Mouse (Mus musculus) MEL (cell line): ENCODE measurements around the gene Pvrig. TPM values are rescaled to one million over a fixed set of nuclear protein-coding genes. Genes with fewer than 3 reads are reported as not detected.

Experiments used
- DNase-seq: peaks from one replicate; pipeline ENCODE4 v3.0.0; 2011; ENCODE audit warnings: low read depth, low spot score
- H3K27ac ChIP-seq: 2 replicates; pipeline ENCODE4 v1.5.1; 2012; ENCODE audit warnings: low read depth, mild to moderate bottlenecking, control low read depth, low read length, moderate library complexity; ENCODE audit not compliant: control insufficient read depth
- H3K27me3 ChIP-seq, 2 experiments: fragments of 150-350 bp in 1 of 2; sonication (generic) in 1 of 2; 2 replicates each; pipeline ENCODE4 v1.6.1; 2012; ENCODE audit warnings: low read length in 2 of 2, mild to moderate bottlenecking in 2 of 2, improper control_type of control experiment in 1 of 2, moderate library complexity in 1 of 2; ENCODE audit not compliant: insufficient read depth in 2 of 2, control insufficient read depth in 1 of 2
- H3K36me3 ChIP-seq, 2 experiments: 2 replicates each; pipeline ENCODE4 v1.6.1; 2012 to 2014; ENCODE audit warnings: low read length in 2 of 2, improper control_type of control experiment in 1 of 2, inconsistent platforms in 1 of 2, mild to moderate bottlenecking in 1 of 2; ENCODE audit not compliant: insufficient read depth in 2 of 2, control insufficient read depth in 1 of 2
- H3K4me1 ChIP-seq, 2 experiments: fragments of 150-350 bp in 1 of 2; sonication (generic) in 1 of 2; 2 replicates each; pipeline ENCODE4 v1.6.1; 2012; ENCODE audit warnings: low read length in 2 of 2, improper control_type of control experiment in 1 of 2, mild to moderate bottlenecking in 1 of 2; ENCODE audit not compliant: insufficient read depth in 2 of 2, control insufficient read depth in 1 of 2
- H3K4me3 ChIP-seq, 2 experiments: fragments of 150-350 bp in 1 of 2; sonication (generic) in 1 of 2; 2 replicates each; pipeline ENCODE4 v1.5.1; 2012; ENCODE audit warnings: low read depth in 2 of 2, low read length in 2 of 2, mild to moderate bottlenecking in 2 of 2, moderate library complexity in 2 of 2, control low read depth in 1 of 2, improper control_type of control experiment in 1 of 2; ENCODE audit not compliant: control insufficient read depth in 1 of 2, insufficient read depth in 1 of 2
- H3K79me2 ChIP-seq: 2 replicates; pipeline ENCODE4 v1.6.1; 2012; ENCODE audit warnings: mild to moderate bottlenecking, low read length, moderate library complexity; ENCODE audit not compliant: control insufficient read depth, poor library complexity, insufficient read depth
- H3K9ac ChIP-seq: 2 replicates; pipeline ENCODE4 v1.6.1; 2012; ENCODE audit warnings: low read depth, mild to moderate bottlenecking, control low read depth, low read length, moderate library complexity; ENCODE audit not compliant: control insufficient read depth, poor library complexity, severe bottlenecking
- H3K9me3 ChIP-seq: fragments of 150-350 bp; sonication (generic); replicated peaks from 2 replicates; pipeline ENCODE4 v1.6.1; 2012; ENCODE audit warnings: mild to moderate bottlenecking, low read length, improper control_type of control experiment, moderate library complexity; ENCODE audit not compliant: insufficient read depth
- BHLHE40 ChIP-seq: IDR thresholded peaks from 2 replicates; pipeline ENCODE4 v1.6.1; 2012; ENCODE audit warnings: low read depth, mild to moderate bottlenecking, inconsistent platforms, low read length, improper control_type of control experiment, borderline replicate concordance
- CHD1 ChIP-seq: IDR thresholded peaks from 2 replicates; pipeline ENCODE4 v1.6.1; 2012; ENCODE audit warnings: low read depth, mild to moderate bottlenecking, inconsistent platforms, low read length, improper control_type of control experiment
- CTCF ChIP-seq, 3 experiments: IDR thresholded peaks in 2 of 3; conservative IDR thresholded peaks in 1 of 3; 2 replicates each; pipeline ENCODE4 v1.5.1; 2011 to 2012; ENCODE audit warnings: low read length in 3 of 3, low read depth in 2 of 3, mild to moderate bottlenecking in 2 of 3, improper control_type of control experiment in 1 of 3, inconsistent platforms in 1 of 3, mixed read lengths in 1 of 3, moderate library complexity in 1 of 3; ENCODE audit not compliant: control insufficient read depth in 1 of 3, insufficient read depth in 1 of 3, poor library complexity in 1 of 3, severe bottlenecking in 1 of 3
- E2F4 ChIP-seq: IDR thresholded peaks from 2 replicates; pipeline ENCODE4 v1.6.1; 2011; ENCODE audit warnings: low read depth, low read length, improper control_type of control experiment, borderline replicate concordance
- ELF1 ChIP-seq: IDR thresholded peaks from 2 replicates; pipeline ENCODE4 v1.6.1; 2014; ENCODE audit warnings: low read depth, mild to moderate bottlenecking, inconsistent platforms, low read length, improper control_type of control experiment, moderate library complexity
- EP300 ChIP-seq, 2 experiments: IDR thresholded peaks; 2 replicates each; pipeline ENCODE4 v1.6.1; 2011; ENCODE audit warnings: improper control_type of control experiment in 2 of 2, low read length in 2 of 2, low read depth in 1 of 2, mild to moderate bottlenecking in 1 of 2
- GATA1 ChIP-seq: IDR thresholded peaks from 2 replicates; pipeline ENCODE4 v1.6.1; 2011; ENCODE audit warnings: low read depth, low read length, improper control_type of control experiment
- JUND ChIP-seq: IDR thresholded peaks from 2 replicates; pipeline ENCODE4 v1.6.1; 2011; ENCODE audit warnings: low read depth, mild to moderate bottlenecking, improper control_type of control experiment, low read length
- KAT2A ChIP-seq: conservative IDR thresholded peaks from 2 replicates; pipeline ENCODE4 v1.6.1; 2012; ENCODE audit warnings: low read depth, low read length, improper control_type of control experiment, inconsistent platforms
- MAFK ChIP-seq: IDR thresholded peaks from 2 replicates; pipeline ENCODE4 v1.6.1; 2011; ENCODE audit warnings: low read depth, mild to moderate bottlenecking, low read length, improper control_type of control experiment, borderline replicate concordance
- MEF2A ChIP-seq: IDR thresholded peaks from 2 replicates; pipeline ENCODE4 v1.6.1; 2014; ENCODE audit warnings: low read depth, mild to moderate bottlenecking, inconsistent platforms, low read length, improper control_type of control experiment; ENCODE audit not compliant: poor library complexity, insufficient replicate concordance, severe bottlenecking; ENCODE audit errors: extremely low read depth
- MXI1 ChIP-seq: IDR thresholded peaks from 2 replicates; pipeline ENCODE4 v1.6.1; 2011; ENCODE audit warnings: mild to moderate bottlenecking, low read depth, low read length, improper control_type of control experiment
- MYB ChIP-seq: IDR thresholded peaks from 2 replicates; pipeline ENCODE4 v1.6.1; 2011; ENCODE audit warnings: mild to moderate bottlenecking, low read depth, low read length, improper control_type of control experiment
- MYC ChIP-seq: IDR thresholded peaks from 2 replicates; pipeline ENCODE4 v1.6.1; 2011; ENCODE audit warnings: low read depth, mild to moderate bottlenecking, low read length, improper control_type of control experiment, moderate library complexity
- NRF1 ChIP-seq: IDR thresholded peaks from 2 replicates; pipeline ENCODE4 v1.6.1; 2014; ENCODE audit warnings: low read depth, mild to moderate bottlenecking, inconsistent platforms, low read length, improper control_type of control experiment, moderate library complexity; ENCODE audit not compliant: poor library complexity, insufficient read depth, severe bottlenecking
- POLR2AphosphoS5 ChIP-seq: IDR thresholded peaks from 2 replicates; pipeline ENCODE4 v1.6.1; 2012; ENCODE audit warnings: low read depth, borderline replicate concordance, mild to moderate bottlenecking, inconsistent platforms, low read length, moderate library complexity, mixed read lengths
- RAD21 ChIP-seq: IDR thresholded peaks from 2 replicates; pipeline ENCODE4 v1.6.1; 2011; ENCODE audit warnings: mild to moderate bottlenecking, low read depth, low read length, improper control_type of control experiment
- RCOR1 ChIP-seq: IDR thresholded peaks from 2 replicates; pipeline ENCODE4 v1.6.1; 2012; ENCODE audit warnings: low read depth, mild to moderate bottlenecking, inconsistent platforms, low read length, improper control_type of control experiment
- SIN3A ChIP-seq: IDR thresholded peaks from 2 replicates; pipeline ENCODE4 v1.6.1; 2012; ENCODE audit warnings: low read length, improper control_type of control experiment, inconsistent platforms
- TAL1 ChIP-seq: IDR thresholded peaks from 2 replicates; pipeline ENCODE4 v1.6.1; 2012; ENCODE audit warnings: mild to moderate bottlenecking, inconsistent platforms, low read length, moderate library complexity, mixed read lengths
- TCF12 ChIP-seq: IDR thresholded peaks from 2 replicates; pipeline ENCODE4 v1.6.1; 2014; ENCODE audit warnings: low read depth, mild to moderate bottlenecking, inconsistent platforms, low read length, improper control_type of control experiment, moderate library complexity
- UBTF ChIP-seq: IDR thresholded peaks from 2 replicates; pipeline ENCODE4 v1.6.1; 2012; ENCODE audit warnings: low read depth, mild to moderate bottlenecking, inconsistent platforms, low read length, improper control_type of control experiment, moderate library complexity, borderline replicate concordance; ENCODE audit not compliant: insufficient read depth
- USF1 ChIP-seq: IDR thresholded peaks from 2 replicates; pipeline ENCODE4 v1.6.1; 2014; ENCODE audit warnings: low read depth, mild to moderate bottlenecking, inconsistent platforms, low read length, improper control_type of control experiment, moderate library complexity
- USF2 ChIP-seq, 2 experiments: IDR thresholded peaks; 2 replicates each; pipeline ENCODE4 v1.6.1; 2011 to 2012; ENCODE audit warnings: improper control_type of control experiment in 2 of 2, low read length in 2 of 2, borderline replicate concordance in 1 of 2, inconsistent platforms in 1 of 2, low read depth in 1 of 2, mild to moderate bottlenecking in 1 of 2; ENCODE audit not compliant: insufficient read depth in 1 of 2
- polyA plus RNA-seq, 2 experiments: library from polyadenylated mRNA; stranded (reverse) in 1 of 2; unstranded in 1 of 2; fragments of >175 nt in 1 of 2; fragments of >200 nt in 1 of 2; gene quantifications; 2 replicates each; pipeline versions ENCODE4 v1.2.1 to v1.2.4; 2012; ENCODE audit warnings: low replicate concordance in 2 of 2, low read depth in 1 of 2; ENCODE audit not compliant: insufficient read length in 2 of 2, insufficient read depth in 1 of 2, missing spikeins in 1 of 2
- total RNA-seq: library from RNA; depleted of rRNA; stranded (reverse); fragments of 300-350 nt; gene quantifications from 2 replicates; pipeline ENCODE4 v1.2.3, GENCODE M21; 2012; rRNA removed

The Pvrig gene
- not detected in 2 replicates for total RNA-seq
- not detected for polyA plus RNA-seq

DNA sequence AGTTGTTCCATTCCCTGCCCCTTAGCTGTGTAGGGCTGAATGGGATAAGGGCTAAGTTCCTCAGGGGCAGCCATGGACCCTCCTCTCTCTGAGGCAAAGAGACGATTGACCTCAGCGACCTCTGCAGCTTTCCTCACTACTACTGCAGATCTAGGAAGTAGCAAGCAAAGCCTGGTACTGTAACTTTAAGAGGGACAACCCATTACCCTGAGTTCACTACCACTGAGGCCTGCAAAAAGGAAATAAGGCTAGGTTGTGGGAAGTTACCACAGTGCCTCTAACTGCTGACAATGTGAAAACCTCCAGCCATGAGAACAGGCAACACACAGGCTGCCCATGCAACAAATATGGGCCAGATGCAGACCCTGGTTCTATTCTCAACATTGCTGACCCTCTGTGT, at the start of gene Pvrig:
Gene Pvrig, plus strand, starts transcription at position 301 of the 400 bp plus-strand sequence.
- Histone ChIP-seq H3K36me3 (no peaks in the 10 kb centered on the region), H3K4me3 (no peak within 1 kb of the TSS), H3K9ac (no peak within 1 kb of the TSS), H3K27ac (no peak within 1 kb of the TSS), H3K27me3 (no peaks in the 10 kb centered on the region), H3K4me1 (no peaks in the 10 kb centered on the region), H3K9me3 (no peaks in the 10 kb centered on the region), H3K79me2 (no peaks in the 10 kb centered on the region)
- no peak for TF ChIP-seq BHLHE40
- no peak for TF ChIP-seq TCF12
- TF ChIP-seq NRF1: no peak
- TF ChIP-seq UBTF: no peak
- TF ChIP-seq EP300 (IDR thresholded peaks at IDR 0.05; ENCODE audit: low read depth in 1 of 2, low read length in 2 of 2): no peak
- TF ChIP-seq MXI1: no peak
- no peak for TF ChIP-seq GATA1
- TF ChIP-seq CHD1: no peak
- TF ChIP-seq USF2 (IDR thresholded peaks at IDR 0.05; ENCODE audit: borderline replicate concordance in 1 of 2, insufficient read depth in 1 of 2, low read depth in 1 of 2, low read length in 2 of 2): no peak
- TF ChIP-seq ELF1: no peak
- TF ChIP-seq MYB: no peak
- TF ChIP-seq MEF2A: no peak
- TF ChIP-seq JUND: no peak
- TF ChIP-seq USF1: no peak
- no peak for TF ChIP-seq MYC
- TF ChIP-seq POLR2AphosphoS5: no peak
- no peak for TF ChIP-seq KAT2A
- TF ChIP-seq RAD21: no peak
- no peak for TF ChIP-seq MAFK
- no peak for DNase-seq

DNA sequence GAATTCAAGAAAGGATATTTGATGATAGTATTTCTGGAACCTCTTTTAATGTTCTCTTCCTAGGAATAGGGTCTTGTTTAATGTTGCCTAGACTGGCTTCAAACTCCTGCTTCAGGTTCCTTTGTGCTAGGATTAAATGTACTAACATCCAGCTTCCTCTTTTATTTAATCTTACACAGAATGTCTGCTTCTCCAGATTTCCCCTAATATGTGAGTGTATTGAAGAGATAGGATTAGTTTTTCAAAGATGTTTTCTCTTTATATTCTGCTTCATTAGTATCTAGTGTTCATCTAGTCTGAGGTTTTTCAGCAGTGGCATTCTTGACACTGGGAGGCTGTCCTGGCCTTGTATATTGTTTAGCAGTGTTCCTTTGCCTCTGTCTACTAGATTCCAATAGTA, 47.6 kb upstream of the Pvrig start:
- no peaks in the 10 kb centered on the region for H3K9me3 ChIP-seq
- TF ChIP-seq TAL1 (peak; percentile 56), MEF2A (no peak), SIN3A (no peak), CTCF (IDR thresholded peaks at IDR 0.05 in 2 of 3, conservative IDR thresholded peaks at IDR 0.05 in 1 of 3; ENCODE audit: control insufficient read depth in 1 of 3, insufficient read depth in 1 of 3, low read depth in 2 of 3, low read length in 3 of 3, poor library complexity in 1 of 3, severe bottlenecking in 1 of 3) (no peak), USF1 (no peak), TCF12 (peak; percentile 85), GATA1 (peak; percentile 81), RCOR1 (peak; percentile 91), CHD1 (no peak), KAT2A (no peak), EP300 (IDR thresholded peaks at IDR 0.05; ENCODE audit: low read depth in 1 of 2, low read length in 2 of 2) (peak; percentile 83 to 87), E2F4 (no peak)
- no peak overlapping the region for H3K9ac ChIP-seq
- no peaks in the 10 kb centered on the region; a peak in 1 of 4 replicates for H3K27me3 ChIP-seq
- H3K4me3 ChIP-seq: no peak overlapping the region
- H3K79me2 ChIP-seq: no peaks in the 10 kb centered on the region
- no peak overlapping the region for H3K27ac ChIP-seq
- no peaks in the 10 kb centered on the region for H3K4me1 ChIP-seq
- no peaks in the 10 kb centered on the region for H3K36me3 ChIP-seq
- DNase-seq: peak; percentile 52
